Mouse (Mus musculus) ES-E14 (cell line): ENCODE data around the gene Rab5c. TPM values are rescaled to one million over a fixed set of nuclear protein-coding genes. Genes with fewer than 3 reads are reported as not detected.

Source experiments
- DNase-seq: peaks from one replicate; pipeline ENCODE4 v3.0.0-alpha.2; 2013; ENCODE audit warnings: low read depth, low spot score
- H3K27ac ChIP-seq: 2 replicates; pipeline ENCODE4 v1.5.1; 2012; ENCODE audit warnings: low read depth, mild to moderate bottlenecking, low read length, moderate library complexity, mixed read lengths; ENCODE audit not compliant: poor library complexity, insufficient read depth, severe bottlenecking
- H3K36me3 ChIP-seq: 2 replicates; pipeline ENCODE4 v1.6.1; 2012; ENCODE audit warnings: mild to moderate bottlenecking, low read length, moderate library complexity, mixed read lengths; ENCODE audit not compliant: control insufficient read depth, poor library complexity, insufficient read depth, severe bottlenecking
- H3K4me1 ChIP-seq, 2 experiments: fragments of 150-350 bp in 1 of 2; sonication (generic) in 1 of 2; 2 replicates each; pipeline ENCODE4 v1.6.1; 2012; ENCODE audit warnings: low read length in 2 of 2, mild to moderate bottlenecking in 1 of 2, mixed read lengths in 1 of 2; ENCODE audit not compliant: control insufficient read depth in 2 of 2, insufficient read depth in 2 of 2, poor library complexity in 1 of 2
- H3K4me3 ChIP-seq, 2 experiments: fragments of 150-350 bp in 1 of 2; sonication (generic) in 1 of 2; 2 replicates each; pipeline ENCODE4 v1.5.1; 2012; ENCODE audit warnings: low read length in 2 of 2, low read depth in 1 of 2, mild to moderate bottlenecking in 1 of 2, mixed read lengths in 1 of 2; ENCODE audit not compliant: insufficient read depth in 1 of 2, poor library complexity in 1 of 2, severe bottlenecking in 1 of 2
- H3K9ac ChIP-seq: 2 replicates; pipeline ENCODE4 v1.6.1; 2012; ENCODE audit warnings: low read depth, mild to moderate bottlenecking, low read length, mixed read lengths; ENCODE audit not compliant: poor library complexity, insufficient read depth, severe bottlenecking
- H3K9me3 ChIP-seq: fragments of 150-350 bp; sonication (generic); 2 replicates; pipeline ENCODE4 v1.6.1; 2012; ENCODE audit warnings: low read depth, mild to moderate bottlenecking, low read length; ENCODE audit not compliant: control insufficient read depth, insufficient read depth
- CHD2 ChIP-seq: IDR thresholded peaks from 2 replicates; pipeline ENCODE4 v1.6.1; 2014; ENCODE audit warnings: mild to moderate bottlenecking, low read depth, low read length, inconsistent platforms
- HCFC1 ChIP-seq: IDR thresholded peaks from 2 replicates; pipeline ENCODE4 v1.6.1; 2012; ENCODE audit warnings: low read length, inconsistent platforms, borderline replicate concordance; ENCODE audit not compliant: insufficient read depth
- MAFK ChIP-seq: IDR thresholded peaks from 2 replicates; pipeline ENCODE4 v1.6.1; 2014; ENCODE audit warnings: mild to moderate bottlenecking, low read depth, low read length, inconsistent platforms; ENCODE audit not compliant: insufficient read depth
- ZC3H11A ChIP-seq: IDR thresholded peaks from 2 replicates; pipeline ENCODE4 v1.6.1; 2012; ENCODE audit warnings: low read depth, mild to moderate bottlenecking, inconsistent platforms, low read length, borderline replicate concordance
- ZNF384 ChIP-seq: IDR thresholded peaks from 2 replicates; pipeline ENCODE4 v1.6.1; 2012; ENCODE audit warnings: low read depth, low read length, inconsistent platforms
- in situ Hi-C, 2 experiments: fragments of 600-800 bp; cut with MboI; formaldehyde crosslinking; loops; one replicate each; pipeline ENCODE4 v1.15.1; 2025; ENCODE audit warnings: low sequenced_read_pairs in 2 of 2, inconsistent platforms in 1 of 2; ENCODE audit not compliant: unreplicated experiment in 2 of 2
- total RNA-seq: library from RNA; depleted of rRNA; stranded (reverse); fragments of 300-350 nt; gene quantifications from 2 replicates; pipeline ENCODE4 v1.2.3, GENCODE M21; 2012

The Rab5c gene
- total RNA-seq, 1 experiment, result 124 TPM

DNA sequence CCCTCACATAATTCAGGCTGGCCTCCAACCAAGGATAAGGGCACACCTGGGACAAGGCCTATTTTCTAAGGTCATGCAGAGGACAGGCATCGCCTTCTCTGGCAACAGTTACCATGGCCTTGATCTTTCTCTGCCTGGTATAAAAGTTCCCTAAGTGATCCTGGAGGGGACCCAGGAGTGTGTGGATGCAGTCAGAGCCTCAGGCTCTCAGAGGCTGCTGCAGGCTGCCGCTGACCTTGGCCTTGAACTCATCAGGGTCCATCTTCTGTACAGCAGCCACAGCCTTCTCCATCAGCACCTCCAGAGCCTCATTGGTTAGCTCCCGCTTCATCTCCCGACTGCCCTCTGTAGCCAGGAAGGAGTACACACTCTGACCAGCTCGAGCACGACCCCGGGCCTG is 40.1 kb downstream of the Rab5c start:
- no peak overlapping the region for H3K9ac ChIP-seq
- H3K4me3 ChIP-seq, result no peak overlapping the region
- no peaks in the 10 kb centered on the region for H3K36me3 ChIP-seq
- peaks cover 2 to 14% of the 10 kb centered on the region in 2 experiments; a peak in 2 of 4 replicates for H3K4me1 ChIP-seq
- in situ Hi-C loops, result loop anchor here (5.0 kb wide), 2 partner anchors 56 to 126 kb away; partner anchors contain the start of gene Cnp (in 1 of the 2)
- no peak overlapping the region for H3K27ac ChIP-seq
- H3K9me3 ChIP-seq, result no peaks in the 10 kb centered on the region
- TF ChIP-seq ZNF384, result no peak
- TF ChIP-seq HCFC1, result no peak
- no peak for TF ChIP-seq ZC3H11A
- no peak for TF ChIP-seq MAFK
- TF ChIP-seq CHD2, result no peak
- no peak for DNase-seq

DNA sequence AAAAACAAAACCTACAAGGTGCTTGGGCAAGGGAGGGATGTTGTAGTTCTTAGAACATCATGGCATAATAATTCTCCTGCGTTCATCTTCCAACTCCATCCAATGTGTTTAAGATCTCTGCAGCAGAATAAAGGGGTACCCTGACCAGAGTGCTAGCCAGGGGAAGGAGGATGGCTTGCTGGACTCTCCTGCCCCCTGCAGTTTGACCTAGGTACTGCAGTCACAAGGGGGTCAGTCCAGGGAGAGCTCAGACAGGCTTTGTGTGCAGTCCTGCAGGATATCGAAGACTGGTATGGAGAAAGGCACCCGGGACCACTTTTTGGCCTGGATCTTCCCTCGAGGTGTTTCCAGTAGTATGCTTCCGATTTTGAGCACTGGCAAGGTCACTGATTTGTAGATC is 43.1 kb downstream of the Rab5c start:
- no peak overlapping the region for H3K27ac ChIP-seq
- no peaks in the 10 kb centered on the region for H3K9me3 ChIP-seq
- no peaks in the 10 kb centered on the region for H3K36me3 ChIP-seq
- in situ Hi-C loops, result loop anchor here (5.0 kb wide), 2 partner anchors 53 to 123 kb away; partner anchors contain the start of gene Cnp (in 1 of the 2)
- no peak overlapping the region for H3K9ac ChIP-seq
- peaks cover 0 to 14% of the 10 kb centered on the region in 2 experiments; a peak in 2 of 4 replicates for H3K4me1 ChIP-seq
- no peak overlapping the region for H3K4me3 ChIP-seq
- no peak for TF ChIP-seq HCFC1
- peak; percentile 81; the same call in 1 of the 2 replicates for TF ChIP-seq ZC3H11A
- no peak for TF ChIP-seq ZNF384
- DNase-seq, result no peak

DNA sequence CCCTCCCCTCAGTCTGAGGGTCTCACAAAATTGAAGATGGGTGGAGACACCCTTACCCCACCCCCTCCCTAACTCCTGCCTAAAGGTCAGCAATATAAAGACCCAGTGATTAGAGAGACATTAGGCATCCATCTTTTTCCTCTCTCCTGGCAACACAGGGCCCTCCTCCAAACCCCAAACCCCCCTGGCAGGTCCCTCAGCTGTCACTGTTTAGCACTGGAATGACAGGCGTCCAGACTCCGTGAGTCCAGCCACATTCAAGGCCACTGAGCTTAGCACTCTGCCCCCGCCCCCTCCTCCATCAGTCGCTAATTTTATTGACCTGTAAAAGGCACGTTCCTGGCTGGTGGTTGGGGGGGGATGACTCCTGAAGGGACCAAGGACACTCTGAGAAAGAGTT is 44.9 kb downstream of the Rab5c start:
- DNase-seq, result no peak
- Histone ChIP-seq H3K9me3 (no peaks in the 10 kb centered on the region), H3K27ac (no peak overlapping the region), H3K36me3 (no peaks in the 10 kb centered on the region), H3K9ac (no peak overlapping the region), H3K4me3 (no peak overlapping the region), H3K4me1 (peaks cover 0 to 14% of the 10 kb centered on the region in 2 experiments; a peak in 2 of 4 replicates)
- TF ChIP-seq ZC3H11A (no peak), ZNF384 (no peak), MAFK (no peak), CHD2 (no peak), HCFC1 (no peak)
- in situ Hi-C loops, result no loop called here

DNA sequence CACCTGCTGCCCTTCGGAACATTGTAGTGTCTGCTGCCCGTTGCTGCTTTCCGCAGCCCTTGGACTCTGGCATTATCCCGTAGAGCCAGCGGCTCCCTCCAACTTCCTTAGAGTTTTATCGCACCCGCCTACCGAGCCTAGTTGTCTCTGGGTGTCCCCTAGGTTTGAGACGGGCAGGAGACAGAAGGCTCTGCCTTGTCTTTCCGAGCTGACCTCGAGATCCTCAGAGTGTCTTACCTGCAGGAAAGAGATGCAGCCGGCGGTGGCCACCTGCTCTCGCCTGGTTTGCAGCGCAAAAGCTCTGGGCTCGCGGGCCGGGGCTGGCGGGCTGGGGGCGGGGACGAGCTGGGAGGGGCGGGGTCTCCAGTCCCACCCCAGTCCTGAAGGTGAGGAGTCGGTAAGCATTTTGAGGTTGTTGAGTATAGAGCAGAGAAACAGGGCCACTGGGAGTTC is 45.8 kb downstream of the Rab5c start, which contains the start of gene Zfp385c:
Gene Zfp385c (minus strand): TSS at position 292 of the 453 bp plus-strand sequence.
- no peak within 1 kb of the TSS for H3K27ac ChIP-seq
- H3K9ac ChIP-seq, result no peak within 1 kb of the TSS
- H3K4me3 ChIP-seq, result peak within 1 kb of the TSS; percentile 55 to 67
- H3K4me1 ChIP-seq, result peaks cover 0 to 14% of the 10 kb centered on the region in 2 experiments; a peak in 2 of 4 replicates
- no peaks in the 10 kb centered on the region for H3K36me3 ChIP-seq
- no peaks in the 10 kb centered on the region for H3K9me3 ChIP-seq
- TF ChIP-seq HCFC1, result no peak
- TF ChIP-seq ZC3H11A, result no peak
- no peak for TF ChIP-seq MAFK
- TF ChIP-seq CHD2, result no peak
- no peak for TF ChIP-seq ZNF384
- DNase-seq, result no peak
- in situ Hi-C loops, result no loop called here

GRCm38 (mm10) chr11:100690389-100690788 is 47.6 kb downstream of the Rab5c start:
- H3K27ac ChIP-seq, result no peak overlapping the region
- DNase-seq, result no peak
- H3K9me3 ChIP-seq, result no peaks in the 10 kb centered on the region
- H3K36me3 ChIP-seq, result no peaks in the 10 kb centered on the region
- H3K4me1 ChIP-seq, result peaks cover 0 to 12% of the 10 kb centered on the region in 2 experiments; a peak in 2 of 4 replicates
- TF ChIP-seq HCFC1 (no peak), ZNF384 (no peak), MAFK (no peak), CHD2 (no peak), ZC3H11A (no peak)
- in situ Hi-C loops, result no loop called here
- H3K4me3 ChIP-seq, result no peak overlapping the region
- H3K9ac ChIP-seq, result no peak overlapping the region
